Mouse (Mus musculus) lung, postnatal 0 days (tissue): ENCODE measurements around the gene Ociad1.

Source experiments
- CTCF ChIP-seq: IDR thresholded peaks from 2 replicates; pipeline ENCODE4 v1.5.1; 2016; ENCODE audit warnings: antibody characterized with exemption, mild to moderate bottlenecking
- EP300 ChIP-seq: IDR thresholded peaks from 2 replicates; pipeline ENCODE4 v1.6.1; 2016; ENCODE audit warnings: antibody characterized with exemption, mild to moderate bottlenecking, control low read depth

DNA sequence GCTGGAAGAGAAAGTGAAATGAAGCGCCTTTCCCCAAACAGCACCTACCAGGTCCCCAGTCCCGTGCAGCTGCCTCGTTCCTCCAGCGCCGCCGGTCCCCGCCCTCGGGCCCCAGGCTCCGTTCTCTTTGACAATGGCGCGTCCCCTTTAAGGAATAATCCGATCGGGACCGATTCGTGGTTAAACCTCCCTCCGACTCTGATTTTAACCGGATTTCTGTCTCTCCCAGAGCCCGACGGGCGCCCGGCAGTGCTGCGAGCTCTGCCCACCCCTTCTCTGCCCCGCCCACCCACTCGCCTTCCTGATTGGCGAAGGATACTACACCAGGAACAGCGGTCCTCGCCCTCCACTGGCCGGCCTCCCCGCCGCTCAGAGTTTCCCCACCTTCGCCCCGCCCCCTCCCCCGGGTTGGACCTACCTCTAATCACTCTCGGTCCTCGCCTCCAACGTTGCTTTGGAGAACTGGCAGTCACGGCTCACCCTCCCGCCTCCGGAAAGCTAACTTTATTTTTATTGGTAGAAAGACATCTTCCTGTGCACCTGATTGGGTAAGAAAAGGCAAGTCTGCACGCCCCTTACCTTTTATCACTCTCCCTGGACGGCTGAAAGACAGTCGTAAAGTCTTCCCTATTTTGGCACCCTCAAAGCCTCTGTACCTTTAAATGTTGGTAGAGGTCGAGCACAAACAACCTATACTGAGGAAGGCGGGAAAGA, 36.1 kb upstream of the Ociad1 start, which contains the start of gene Fryl:
- TF ChIP-seq CTCF (0 out of 2 replicates have a peak, but pooled peaks have one; percentile 4), EP300 (no peak)
